Mouse (Mus musculus): Measurements from ENCODE around the gene Bglap2.

- no peak for TF ChIP-seq CTCF (IDR thresholded peaks at IDR 0.05; ENCODE audit: borderline replicate concordance, extremely low read depth, insufficient read depth, insufficient read length)
- TF ChIP-seq POLR2A (IDR thresholded peaks at IDR 0.05; ENCODE audit: borderline replicate concordance, extremely low read depth, insufficient read depth, insufficient read length, poor library complexity, severe bottlenecking): no peak
These were observed 15.4 kb upstream of the Bglap2 start for GRCm38 (mm10) chr3:88393776-88394375.
